Mouse (Mus musculus): ENCODE measurements around the gene Nup93.

- TF ChIP-seq CTCF (IDR thresholded peaks at IDR 0.05; ENCODE audit: extremely low read depth, insufficient read length, insufficient replicate concordance, low read depth, low read length) = no peak
- TF ChIP-seq POLR2A (IDR thresholded peaks at IDR 0.05; ENCODE audit: low read depth, low read length) = no peak
These were observed 105.7 kb downstream of the Nup93 start for GRCm38 (mm10) chr8:94320036-94320435.

Data from small intestine, adult 2 months (tissue).